Mouse (Mus musculus) cerebral cortex, adult 2 months (tissue): ENCODE data around the gene Obsl1.

Source experiments
- WGBS: fragments of 180-500 bp; shearing (Covaris S2); methylation state at CpG from one replicate; pipeline ENCODE4 v1.1.7; 2018; 5-methylcytosine and 5-hydroxymethylcytosine counted together

The Obsl1 gene

GRCm38 (mm10) chr1:75518427-75518826 lies 12.2 kb upstream of the Obsl1 start:
- 94% methylated on average over 4 of the region's 4 CpGs for WGBS

DNA sequence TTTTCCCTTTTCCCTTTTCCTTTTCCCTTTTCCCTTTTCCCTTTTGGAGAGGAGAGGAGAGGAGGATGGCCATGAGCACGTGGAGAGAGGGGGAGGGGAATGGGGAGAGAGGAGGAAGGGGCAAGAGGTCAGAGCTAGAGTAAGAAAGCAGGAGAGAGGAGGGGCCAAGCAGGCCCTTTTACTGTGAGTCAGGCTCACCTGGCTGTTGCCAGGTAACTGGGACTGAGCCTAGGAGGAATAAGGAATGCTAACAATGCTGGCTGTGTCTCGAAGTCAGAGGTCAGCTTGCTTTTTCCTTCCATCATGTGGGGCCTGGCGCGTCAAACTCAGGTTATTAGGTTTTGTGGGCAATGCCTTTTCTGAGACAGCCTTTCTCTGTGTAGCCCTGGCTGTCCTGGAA lies 11.7 kb upstream of the Obsl1 start:
- WGBS: 78% methylated on average over 4 of the region's 4 CpGs

GRCm38 (mm10) chr1:75516703-75517380 lies 10.6 kb upstream of the Obsl1 start:
- WGBS: 79% methylated on average over 15 of the region's 15 CpGs

DNA sequence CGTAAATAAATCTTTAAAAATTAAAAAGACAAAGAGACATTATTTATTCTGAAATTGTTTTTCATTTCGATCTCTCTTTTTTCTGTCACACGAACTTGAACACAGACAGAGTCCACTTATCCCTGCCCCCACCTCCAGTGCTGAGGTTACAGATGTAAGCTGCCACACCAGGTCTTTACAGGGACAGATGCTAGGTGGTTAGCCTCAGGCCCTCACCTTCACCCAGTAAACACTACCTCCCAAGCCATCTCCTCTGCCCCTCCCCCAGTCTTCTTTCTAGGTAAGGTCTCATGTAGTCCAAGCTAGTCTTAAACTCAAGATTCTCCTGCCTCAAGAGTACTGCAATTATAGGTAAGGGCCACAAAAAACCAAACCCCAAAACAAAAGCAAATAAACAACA lies 6.3 kb upstream of the Obsl1 start:
- WGBS: 94% methylated on average over 3 of the region's 3 CpGs

DNA sequence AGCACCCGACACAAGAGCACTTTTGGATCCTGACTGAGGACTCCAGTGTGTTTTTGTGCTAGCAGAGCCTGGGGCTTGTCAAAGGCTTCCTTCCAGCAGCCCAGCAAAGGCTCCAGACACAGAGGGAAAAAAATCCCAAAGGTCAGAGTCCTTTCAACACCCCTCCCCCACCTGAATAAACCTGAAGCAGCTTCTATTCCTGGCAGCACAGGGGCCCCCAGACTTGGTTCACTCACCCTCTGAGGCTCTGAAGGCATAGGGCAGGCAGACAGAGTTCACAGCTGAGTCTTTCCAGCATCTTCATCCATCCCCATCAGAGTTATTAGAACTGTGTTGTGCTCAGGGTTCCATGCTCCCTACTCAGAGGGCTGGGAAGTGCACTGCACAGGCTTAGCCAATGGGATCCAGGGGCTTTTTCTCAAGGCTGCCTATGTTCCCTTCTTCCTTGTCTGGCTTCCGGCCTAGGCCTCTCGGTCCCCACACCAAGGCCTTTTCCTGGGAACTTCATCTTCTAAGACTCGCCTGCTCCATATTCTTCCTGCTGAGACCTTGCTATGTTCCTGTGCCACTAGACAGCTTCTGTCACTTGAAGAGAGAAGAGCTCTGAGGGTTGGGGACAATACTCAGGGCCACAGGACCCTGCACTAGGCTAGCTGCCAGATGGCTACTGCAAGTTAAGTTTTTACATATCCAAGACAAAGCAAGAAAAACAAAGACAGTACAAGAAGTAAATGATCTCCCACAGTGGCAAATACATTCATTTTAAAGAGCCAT lies 5.4 kb upstream of the Obsl1 start:
- WGBS: 79% methylated on average over 4 of the region's 4 CpGs

- 61% methylated on average over 5 of the region's 5 CpGs for WGBS
Observed at GRCm38 (mm10) chr1:75510154-75510553, 3.9 kb upstream of the Obsl1 start.

DNA sequence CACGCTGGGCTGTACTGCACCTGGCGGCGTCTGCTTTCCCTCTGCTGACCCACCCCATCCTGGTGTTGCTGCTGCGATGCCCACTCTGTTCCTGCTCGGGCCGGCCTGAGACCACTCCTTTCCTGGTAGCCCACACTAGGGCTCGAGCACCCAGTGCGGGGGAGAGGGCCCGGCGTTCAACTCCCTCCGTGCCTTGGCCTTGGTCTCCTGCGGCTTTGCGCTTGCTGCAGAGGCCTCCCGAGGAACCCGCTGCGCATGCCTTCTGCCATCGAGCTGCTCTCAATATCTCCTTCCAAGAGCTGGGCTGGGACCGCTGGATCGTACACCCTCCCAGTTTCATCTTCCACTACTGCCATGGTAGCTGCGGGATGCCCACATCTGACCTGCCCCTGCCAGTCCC lies 3.3 kb upstream of the Obsl1 start:
- 60% methylated on average over 20 of the region's 20 CpGs for WGBS

- WGBS: 79% methylated on average over 10 of the region's 10 CpGs
Observed at GRCm38 (mm10) chr1:75507006-75507405, 754 bp upstream of the Obsl1 start, which contains the start of gene Inha. Gene Inha, plus strand, starts transcription at chr1:75507077.

GRCm38 (mm10) chr1:75505159-75505955 lies 895 bp downstream of the Obsl1 start:
- WGBS: under 1% methylated on average over 84 of the region's 84 CpGs

DNA sequence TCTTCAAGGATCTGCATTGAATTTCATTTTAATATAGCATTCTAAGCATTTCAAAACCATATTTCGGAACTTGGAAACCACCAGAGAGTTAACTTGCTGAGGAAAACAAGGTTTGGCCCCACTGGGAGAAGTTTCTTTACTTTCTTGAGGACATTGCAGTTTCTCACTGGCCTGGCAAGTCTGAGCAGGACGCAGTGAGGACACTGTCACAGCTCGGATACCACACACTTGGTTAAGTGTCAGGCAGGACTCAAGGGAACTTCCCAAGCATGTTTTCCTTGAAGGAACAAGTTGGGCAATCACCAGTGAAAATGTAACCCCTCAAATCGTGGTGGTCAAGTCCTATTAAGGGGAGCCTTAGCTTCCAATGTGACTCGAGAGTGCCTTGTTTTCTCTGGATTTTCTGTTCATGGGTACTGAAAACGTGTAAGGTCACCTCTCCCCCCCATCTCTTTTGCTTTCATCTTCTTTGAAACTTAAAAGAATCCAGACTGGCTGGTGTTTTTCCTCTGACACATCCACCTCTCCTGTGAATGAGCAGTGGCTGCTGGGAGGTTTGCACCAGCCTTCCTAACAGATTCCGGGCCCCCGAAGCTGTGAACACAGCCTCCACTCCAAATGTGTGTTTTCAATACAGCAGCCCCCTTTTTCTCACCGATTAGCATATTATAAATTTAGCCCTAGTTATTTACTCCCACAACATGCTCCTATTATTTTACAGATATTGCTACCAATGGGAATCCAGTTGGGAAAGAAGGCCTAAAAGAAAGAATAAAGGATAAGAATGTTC lies 1.8 kb downstream of the Obsl1 start:
- 48% methylated on average over 9 of the region's 9 CpGs for WGBS

- WGBS: 81% methylated on average over 23 of the region's 23 CpGs
Observed at GRCm38 (mm10) chr1:75503651-75503980, 2.6 kb downstream of the Obsl1 start.

GRCm38 (mm10) chr1:75502945-75503650 lies 3.2 kb downstream of the Obsl1 start:
- 91% methylated on average over 25 of the region's 25 CpGs for WGBS

GRCm38 (mm10) chr1:75501905-75502304 lies 4.3 kb downstream of the Obsl1 start:
- WGBS: 97% methylated on average over 9 of the region's 9 CpGs

GRCm38 (mm10) chr1:75499441-75499840 lies 6.8 kb downstream of the Obsl1 start:
- WGBS: 85% methylated on average over 7 of the region's 7 CpGs

DNA sequence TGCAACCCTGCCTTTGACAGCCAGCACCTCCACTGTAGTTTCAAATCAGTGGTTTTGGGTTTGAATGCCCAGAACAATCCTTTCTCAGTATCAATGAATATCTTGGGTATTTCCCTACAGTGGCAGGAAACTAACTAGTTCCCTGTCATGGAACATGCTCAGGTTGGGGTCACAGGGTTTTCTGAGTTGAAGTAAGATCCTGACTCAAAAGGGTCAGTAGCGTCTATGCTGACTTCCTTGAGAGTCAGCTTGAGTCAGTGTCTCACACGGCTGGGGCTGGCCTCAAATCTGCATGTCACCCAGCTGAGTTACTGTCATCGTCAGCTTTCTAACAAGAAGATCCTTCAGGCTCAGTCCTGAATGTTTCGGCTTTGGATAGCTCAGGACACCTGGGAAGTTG lies 7.4 kb downstream of the Obsl1 start:
- WGBS: 91% methylated on average over 4 of the region's 4 CpGs

DNA sequence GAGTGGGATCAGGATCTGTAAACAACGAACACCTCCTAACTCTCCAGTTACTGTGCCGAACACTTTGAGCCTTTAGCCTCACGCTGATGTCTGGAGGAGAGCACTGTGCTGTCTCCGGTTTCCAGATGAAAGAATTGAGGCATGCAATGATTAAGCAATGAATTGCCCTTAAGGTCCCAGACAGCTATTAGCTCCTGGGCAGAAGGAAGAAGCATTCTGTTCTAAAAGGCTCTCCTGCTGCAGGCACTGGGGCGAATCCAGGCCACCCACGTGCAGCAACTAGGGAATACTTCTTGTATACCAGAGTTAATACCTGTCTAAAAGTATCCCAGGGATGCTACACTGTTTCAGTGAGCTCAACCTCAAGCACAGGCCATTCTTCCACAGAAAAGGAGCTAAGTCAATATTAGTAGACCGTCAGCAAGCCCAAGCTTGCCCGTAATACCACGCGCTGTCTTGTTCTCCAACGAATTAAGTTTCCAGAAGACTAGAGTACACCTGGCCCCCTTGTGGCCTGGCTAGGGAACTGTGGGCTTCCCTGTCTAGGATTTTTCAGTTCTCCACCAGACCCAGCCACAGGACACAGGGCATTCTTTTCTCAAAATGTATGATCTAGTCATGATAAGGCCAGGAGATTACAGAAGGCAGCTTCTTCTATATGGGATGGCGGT lies 11.2 kb downstream of the Obsl1 start:
- 61% methylated on average over 12 of the region's 12 CpGs for WGBS

- 71% methylated on average over 24 of the region's 24 CpGs for WGBS
Observed at GRCm38 (mm10) chr1:75492579-75493170, 13.6 kb downstream of the Obsl1 start.

GRCm38 (mm10) chr1:75490785-75491551 lies 15.3 kb downstream of the Obsl1 start:
- WGBS: 90% methylated on average over 34 of the region's 34 CpGs

DNA sequence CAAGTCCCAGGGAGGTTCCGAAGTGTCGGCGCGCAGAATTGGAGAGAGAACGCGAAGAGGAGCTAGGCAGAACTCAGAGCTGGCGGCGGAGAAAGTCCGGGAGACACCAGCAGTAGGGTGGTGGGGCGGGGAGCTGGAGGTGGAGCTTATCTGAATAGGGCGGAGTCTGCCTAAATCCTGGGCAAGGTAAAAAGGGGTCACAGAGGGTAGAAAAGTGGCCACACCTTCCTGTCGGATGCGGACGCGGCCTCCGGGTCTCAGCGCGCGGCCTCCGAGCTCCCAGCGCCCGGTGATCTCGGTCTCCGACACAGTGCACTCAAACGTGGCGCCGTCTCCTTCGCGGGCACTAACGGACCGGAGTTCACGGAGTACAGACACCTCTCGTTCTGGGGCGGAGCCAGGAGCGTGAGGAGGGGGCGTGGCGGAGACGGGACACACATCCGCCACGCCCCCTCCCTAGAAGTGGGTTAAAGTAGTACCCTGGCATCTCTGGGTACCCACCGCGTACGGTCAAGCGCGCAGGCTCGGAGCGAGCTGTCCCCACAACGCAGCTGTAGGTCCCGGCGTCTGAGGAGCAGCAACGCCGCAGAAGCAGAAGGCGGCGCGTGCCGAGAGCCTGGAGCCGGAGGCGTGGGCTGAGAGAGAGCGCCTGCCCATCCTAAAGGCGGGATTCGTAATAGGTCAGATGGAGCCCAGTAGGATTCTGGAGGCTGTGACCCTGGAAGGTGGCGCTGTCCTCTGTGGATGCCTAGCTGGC lies 18.7 kb downstream of the Obsl1 start:
- WGBS: under 1% methylated on average over 62 of the region's 62 CpGs
